Mouse (Mus musculus): ENCODE data around the gene Epsti1.

Gene Epsti1

DNA sequence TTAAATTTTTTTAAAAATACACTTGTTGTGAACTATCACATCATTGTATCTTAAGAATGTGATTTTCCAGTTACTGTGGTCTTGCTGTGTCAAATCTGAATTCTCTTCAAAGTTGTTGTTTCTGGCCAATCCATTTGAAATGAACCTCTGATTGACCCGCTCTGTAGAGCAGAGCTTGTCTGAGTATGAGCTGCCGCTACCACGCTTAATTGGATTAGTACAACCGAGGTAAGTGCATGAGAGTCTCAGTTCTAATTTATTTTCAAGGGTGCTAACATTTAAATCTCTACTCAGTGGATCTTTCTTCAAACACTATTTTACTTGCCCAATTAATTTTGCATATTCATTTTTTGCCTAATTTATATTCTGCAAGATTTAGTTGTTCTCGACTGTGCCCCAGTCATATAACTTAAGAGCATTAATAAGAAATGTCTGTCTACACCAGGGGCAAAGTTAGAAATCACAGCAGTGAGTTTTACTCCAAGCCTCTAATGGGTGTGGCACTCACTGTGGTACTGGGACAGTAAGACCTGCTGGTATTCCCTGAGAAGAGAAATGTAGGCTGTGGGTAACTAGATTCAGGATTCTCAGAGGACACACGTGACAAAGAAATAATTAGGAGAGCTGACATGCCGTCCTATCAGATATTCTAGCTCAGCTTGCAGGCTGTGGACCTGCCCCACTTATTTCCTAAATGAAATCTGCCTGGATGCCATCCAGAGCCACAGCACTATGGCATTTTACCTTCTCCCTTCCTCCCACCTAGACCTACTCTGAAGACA, 111.7 kb downstream of the Epsti1 start:
- no peak for DNase-seq (ENCODE audit: low spot score in 2 of 2)

DNA sequence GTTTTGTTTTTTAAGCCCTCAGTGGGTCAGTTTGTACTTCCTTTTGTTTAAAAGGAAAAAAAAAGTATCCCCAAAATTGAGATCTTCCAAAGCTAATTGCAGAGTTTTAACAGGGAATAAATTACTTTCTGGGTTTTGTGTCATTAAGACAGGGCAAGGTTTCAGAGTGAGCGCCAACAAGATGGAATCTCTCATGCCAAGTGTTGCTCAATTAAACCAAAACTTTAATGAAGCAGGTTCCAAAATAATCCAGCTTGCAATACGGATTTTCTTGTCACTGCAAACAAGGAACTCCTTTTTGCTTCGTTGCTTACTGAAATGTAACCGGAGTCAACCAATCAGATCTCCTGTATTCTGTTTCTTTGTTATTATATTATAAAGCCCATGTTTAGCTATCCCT, 112.4 kb downstream of the Epsti1 start:
- no peak for DNase-seq (ENCODE audit: low spot score in 2 of 2)

DNA sequence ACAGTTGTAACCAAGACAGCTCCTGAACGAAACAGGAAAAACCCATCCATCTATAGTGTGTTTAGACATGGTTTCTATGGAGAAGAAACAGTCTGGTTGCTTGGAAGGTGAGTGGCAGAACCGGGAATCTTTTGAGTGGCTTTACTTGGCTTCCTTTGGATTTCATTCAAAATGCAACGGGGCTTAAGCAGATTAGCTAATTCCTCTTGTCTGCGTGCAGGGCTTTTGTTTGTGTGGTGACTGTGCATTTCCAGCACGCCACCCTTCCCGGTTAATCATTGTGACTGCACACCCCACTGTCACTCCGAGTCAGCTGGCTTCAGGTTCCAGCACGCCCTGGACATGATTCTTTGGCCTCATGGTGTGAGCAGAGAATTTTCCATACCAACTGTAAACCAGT, 115.9 kb downstream of the Epsti1 start:
- no peak for DNase-seq (ENCODE audit: low spot score in 2 of 2)

DNA sequence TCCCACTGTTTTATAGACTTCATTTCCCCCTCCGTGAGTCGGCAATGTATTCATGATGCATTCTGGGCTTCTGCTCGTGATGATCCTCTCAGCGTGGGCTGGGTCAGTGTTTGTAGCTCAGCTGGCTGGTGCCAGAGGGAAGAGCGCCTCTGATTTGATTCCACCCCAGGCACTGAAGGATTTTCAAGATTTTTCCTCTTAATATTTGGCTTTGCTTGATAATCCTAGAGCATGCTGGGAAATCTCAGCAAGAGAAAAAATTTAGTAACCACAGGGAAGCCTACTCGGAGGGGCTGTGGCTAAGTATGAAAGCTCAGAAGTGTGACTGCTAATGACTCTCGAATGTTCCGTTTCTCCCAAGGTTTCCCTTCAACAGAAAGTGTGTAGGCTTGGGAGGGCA, 134.8 kb downstream of the Epsti1 start:
- DNase-seq (ENCODE audit: low spot score in 2 of 2), result no peak

DNA sequence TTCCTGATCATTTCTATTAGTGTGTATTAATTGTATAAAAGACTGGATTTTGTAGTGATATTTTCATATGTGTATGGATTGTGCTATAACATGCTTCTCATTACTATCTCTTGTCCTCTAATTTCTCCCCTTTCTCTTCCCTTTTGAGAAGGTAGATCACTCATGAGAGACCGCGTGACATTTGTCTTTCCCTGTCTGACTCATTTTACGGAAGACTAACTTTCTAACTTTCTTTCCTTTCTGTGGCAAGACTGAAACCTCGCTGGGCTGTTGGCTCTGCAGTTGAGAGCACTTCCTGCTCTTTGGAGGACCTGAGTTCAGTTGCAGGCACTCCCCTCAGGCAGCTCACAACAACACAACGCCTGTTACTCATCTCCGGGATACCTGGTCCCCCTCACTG, 136.6 kb downstream of the Epsti1 start:
- DNase-seq (ENCODE audit: low spot score in 2 of 2), result no peak

DNA sequence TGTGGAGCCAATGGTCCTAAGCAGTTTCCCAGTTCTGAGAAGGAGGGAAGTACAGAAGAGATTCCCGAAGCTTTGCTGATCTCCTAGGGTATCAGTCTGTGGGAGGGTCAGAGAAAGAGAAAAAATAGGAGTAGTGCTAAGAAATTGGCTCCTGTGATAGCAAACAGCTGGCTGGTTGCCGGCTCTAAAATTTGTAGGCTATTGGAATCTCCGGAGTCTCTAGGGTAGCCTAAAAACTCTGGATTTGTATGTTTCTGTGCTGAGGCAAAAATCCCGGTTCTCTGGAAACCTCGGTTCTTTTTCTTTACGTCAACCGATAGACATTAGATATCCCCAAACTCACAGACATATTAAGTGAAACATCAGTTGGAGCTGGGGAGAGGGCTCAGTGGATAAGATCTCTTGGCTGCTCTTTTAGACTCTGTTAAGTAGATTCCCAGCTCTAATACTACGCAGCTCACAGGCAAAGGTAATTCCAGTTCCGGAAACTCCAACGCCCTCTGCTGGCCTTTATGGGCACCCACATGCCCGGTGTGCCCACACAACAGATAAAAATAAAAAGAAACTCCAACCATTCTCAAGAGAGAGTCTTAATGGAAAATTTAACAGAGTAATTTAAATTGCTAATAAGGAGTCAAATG, 138.0 kb downstream of the Epsti1 start:
- no peak for DNase-seq (ENCODE audit: low spot score in 2 of 2)

DNA sequence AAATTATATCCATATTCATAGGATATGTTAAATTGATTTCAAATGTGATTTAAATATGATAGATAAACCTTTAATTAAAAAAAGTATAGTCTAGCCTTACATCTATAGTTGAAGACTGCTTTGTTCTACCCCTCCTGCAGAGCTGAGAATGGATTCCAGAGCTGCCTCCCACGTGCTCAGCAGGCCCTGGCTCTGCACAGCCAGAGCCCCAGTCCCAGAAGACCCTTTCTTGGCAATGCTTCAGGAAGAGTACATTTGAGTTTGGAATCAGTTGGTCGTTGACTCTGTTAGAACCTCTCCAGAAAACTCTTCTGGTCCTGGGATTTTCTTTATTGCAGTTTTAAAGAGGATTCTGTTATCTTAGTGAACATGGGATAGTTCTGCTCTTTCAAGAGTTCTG, 139.0 kb downstream of the Epsti1 start:
- no peak for DNase-seq (ENCODE audit: low spot score in 2 of 2)

DNA sequence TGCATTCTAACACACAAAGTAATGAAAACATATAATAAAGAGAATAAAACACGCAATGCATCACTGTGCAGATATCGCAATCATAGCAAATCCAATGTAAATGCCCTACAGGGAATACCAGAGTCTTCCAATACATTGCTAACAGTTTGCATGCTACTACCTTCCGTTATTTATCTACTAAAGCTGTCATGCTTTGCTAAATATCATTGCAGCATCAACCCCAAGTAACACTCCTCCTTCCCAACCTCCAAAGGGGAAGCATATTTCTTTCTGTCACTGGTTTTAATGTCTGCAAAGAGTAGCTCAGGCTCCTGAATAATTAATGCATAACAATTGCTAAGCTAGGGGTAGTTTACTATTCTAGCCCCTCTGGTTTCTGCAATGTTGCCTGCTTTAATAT, 144.2 kb downstream of the Epsti1 start:
- DNase-seq (ENCODE audit: low spot score in 2 of 2), result no peak

DNA sequence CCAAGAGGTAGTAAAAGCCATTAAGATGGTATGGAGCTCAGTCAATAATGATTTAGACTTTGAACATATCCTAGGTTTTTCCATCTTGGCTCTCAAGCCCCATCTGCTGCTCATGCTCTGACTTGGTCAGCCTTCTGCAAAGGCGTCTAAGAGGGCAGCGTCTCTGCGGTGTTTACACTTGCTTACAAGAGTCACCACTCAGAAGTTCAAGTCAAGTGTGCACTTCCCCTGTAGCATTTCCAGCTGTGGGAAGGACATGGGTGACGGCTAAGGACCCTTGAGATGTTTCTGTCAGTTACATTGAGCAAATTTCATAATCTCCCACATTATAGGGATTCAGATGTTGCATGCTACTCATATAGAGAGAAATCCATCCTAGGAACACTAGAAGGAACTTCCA, 144.6 kb downstream of the Epsti1 start:
- no peak for DNase-seq (ENCODE audit: low spot score in 2 of 2)

All from thymus, postnatal 10 days (tissue).